Mouse (Mus musculus) central nervous system, embryonic 18 days (tissue): ENCODE results near the gene G3bp2. TPM values are rescaled to one million over a fixed set of nuclear protein-coding genes. Genes with fewer than 3 reads are reported as not detected.

ENCODE experiments used
- polyA plus RNA-seq: library from polyadenylated mRNA; depleted of rRNA; stranded (reverse); fragments of >200 nt; gene quantifications from 2 replicates; pipeline ENCODE4 v1.2.3, GENCODE M21; 2012; rRNA removed

G3bp2 gene
- 138 and 139 TPM in 2 replicates for polyA plus RNA-seq

GRCm38 (mm10) chr5:92083417-92084038, at the start of gene G3bp2:
G3bp2 (minus strand) TSS chr5:92083719.

GRCm38 (mm10) chr5:92043783-92044182, 39.7 kb downstream of the G3bp2 start, which contains the start of gene Cdkl2:
Cdkl2 (minus strand) TSS chr5:92043883.

Other genes with a start within 250 kb of the G3bp2 start
- 55.1 and 58.4 TPM in 2 replicates for gene Rchy1, start 120.7 kb downstream of the G3bp2 start, polyA plus RNA-seq
- gene Odaph, start 96.2 kb downstream of the G3bp2 start, polyA plus RNA-seq, result 0.12 and 0.38 TPM in 2 replicates
- 18.5 and 21.2 TPM in 2 replicates for gene Cdkl2, start 39.8 kb downstream of the G3bp2 start, polyA plus RNA-seq
- 42.9 and 46.6 TPM in 2 replicates for gene Uso1, start 54.2 kb upstream of the G3bp2 start, polyA plus RNA-seq
- not detected in 2 replicates for gene U90926, start 131.7 kb upstream of the G3bp2 start, polyA plus RNA-seq
- gene Ppef2, start 172.6 kb upstream of the G3bp2 start, polyA plus RNA-seq, result 1.1 and 1.4 TPM in 2 replicates
- gene Naaa, start 194.5 kb upstream of the G3bp2 start, polyA plus RNA-seq, result 16.3 and 19.0 TPM in 2 replicates
- gene Sdad1, start 226.8 kb upstream of the G3bp2 start, polyA plus RNA-seq, result 20.1 and 20.4 TPM in 2 replicates
- gene Cxcl9, start 244.4 kb upstream of the G3bp2 start, polyA plus RNA-seq, result 0.15 TPM in 1 of 2 replicates, not detected in the other
- 4.9 and 10.7 TPM in 2 replicates for gene Art3, start 248.1 kb upstream of the G3bp2 start, polyA plus RNA-seq